ENCODE assay signal across 13 mouse cellular contexts in genomic region chr7:75328721-75329362, GRCm38 (mm10). TPM values are rescaled to one million over a fixed set of nuclear protein-coding genes. Genes with fewer than 3 reads are reported as not detected.
DNase-seq lines count a peak whose midpoint lies in the region; ATAC-seq lines count a peak whose summit lies in the region.
"Had no signal": no experiment of that assay in that cellular context is flagged by ENCODE, and none has a peak within 500 bp of the region (broad histone marks: within the 10 kb centered on the region; RNA-seq: fewer than 3 reads in every experiment).

No protein-coding gene starts in this region.

- no peaks in the 10 kb centered on the region for H3K27me3 ChIP-seq in forebrain, embryonic 12.5 days
- H3K27me3 ChIP-seq: liver, embryonic 13.5 days had no signal

- no peak overlapping the region for H3K4me3 ChIP-seq in forebrain, embryonic 12.5 days (replicated peaks)
- H3K4me3 ChIP-seq: layer of hippocampus, adult 2 months; liver, embryonic 13.5 days had no signal

- H3K36me3 ChIP-seq in forebrain, embryonic 12.5 days (replicated peaks), result no peaks in the 10 kb centered on the region
- H3K36me3 ChIP-seq: liver, embryonic 13.5 days had no signal

- peak; percentile 83 for ATAC-seq in forebrain, embryonic 12.5 days (ENCODE audit: low FRiP score)
- no peak for ATAC-seq in granulocyte monocyte progenitor cell, adult 5-6 weeks (replicated peaks; ENCODE audit: poor library complexity, severe bottlenecking)

- no peak overlapping the region for H3K4me2 ChIP-seq in forebrain, embryonic 12.5 days
- H3K4me2 ChIP-seq: liver, embryonic 13.5 days had no signal

- peak; percentile 18 to 77 for DNase-seq in left cerebral cortex, postnatal 14 days (ENCODE audit: low spot score in 2 of 2)
- no peak for DNase-seq in left cerebral cortex, adult 11 months (ENCODE audit: low spot score)
- DNase-seq in left cerebral cortex, postnatal 25 days (ENCODE audit: low spot score in 2 of 2), result peak; percentile 39 to 77
- DNase-seq in retina, embryonic 14.5 days (ENCODE audit: low spot score), result peak; percentile 43
- DNase-seq in heart, postnatal 10 days, result no peak
- DNase-seq: gastrocnemius, postnatal 36 days; liver, embryonic 13.5 days had no signal

- H3K27ac ChIP-seq in forebrain, embryonic 12.5 days, result peak overlapping the region; percentile 9; the same call in 1 of the 2 replicates
- H3K27ac ChIP-seq: layer of hippocampus, adult 2 months; liver, embryonic 13.5 days had no signal

- no peaks in the 10 kb centered on the region for H3K9me3 ChIP-seq in forebrain, embryonic 12.5 days
- H3K9me3 ChIP-seq: liver, embryonic 13.5 days had no signal

- WGBS in forebrain, embryonic 12.5 days, result 59% methylated on average over 3 of the region's 3 CpGs

- intact Hi-C loops in left cerebral cortex, postnatal 14 days (cut with DNase I), result no loop called here
- intact Hi-C loops in left cerebral cortex, postnatal 25 days (cut with DNase I), result no loop called here
- intact Hi-C loops in heart, postnatal 10 days (cut with DNase I), result no loop called here

- H3K4me1 ChIP-seq in forebrain, embryonic 12.5 days, result peaks cover 12% of the 10 kb centered on the region
- H3K4me1 ChIP-seq: liver, embryonic 13.5 days had no signal

- H3K9ac ChIP-seq in forebrain, embryonic 12.5 days, result no peak overlapping the region
- H3K9ac ChIP-seq: liver, embryonic 13.5 days had no signal

RNA-seq across cellular contexts. Expression of gene Sv2b, which starts 19.8 kb away (rescaled TPM):
- total RNA-seq in left cerebral cortex, postnatal 14 days (2021), result 100 to 1,000 TPM; 327 to 351 TPM
- 4.6 TPM in 2 replicates for polyA plus RNA-seq in forebrain, embryonic 12.5 days (2016; fragmentation: Nextera tagmentation; extraction: Ambion mirVana)
- total RNA-seq in left cerebral cortex, postnatal 25 days (2021), result 100 to 1,000 TPM; 358 to 398 TPM
- not detected in 2 replicates for total RNA-seq in granulocyte monocyte progenitor cell, adult 5-6 weeks (2014; fragmentation: Nextera tagmentation)
- total RNA-seq in granulocyte monocyte progenitor cell, adult 5-6 weeks (2017), result not detected in 2 replicates
- under 1 TPM; 0.27 to 0.98 TPM for total RNA-seq in heart, postnatal 10 days (2021)
- total RNA-seq: common myeloid progenitor, adult 5-6 weeks; hematopoietic stem cell, adult 5-6 weeks; megakaryocyte, adult 5-6 weeks had no signal

Comparison
In these comparisons a context has a peak if more than half of its experiments do, and no peak if none do; other contexts are left out.
1. DNase-seq: peak in left cerebral cortex, postnatal 14 days (2 of 2), left cerebral cortex, postnatal 25 days (2 of 2) and retina, embryonic 14.5 days (single experiment); none in left cerebral cortex, adult 11 months (single experiment) and heart, postnatal 10 days (0 of 2).
2. RNA of gene Sv2b, which starts 19.8 kb away (total RNA-seq): 358 to 398 TPM in left cerebral cortex, postnatal 25 days and 327 to 351 TPM in left cerebral cortex, postnatal 14 days; 0.27 to 0.98 TPM in heart, postnatal 10 days and not detected in granulocyte monocyte progenitor cell, adult 5-6 weeks; every median in the first group is over 100 times any median in the second.